Mouse (Mus musculus) thymus, adult 2 months (tissue): Measurements from ENCODE around the gene Strip2.

ENCODE experiments used
- CTCF ChIP-seq: fragments of 200-500 bp; IDR thresholded peaks from 2 replicates; pipeline ENCODE4 v1.5.1; 2012; ENCODE audit warnings: mild to moderate bottlenecking, control low read depth, low read length, moderate library complexity, borderline replicate concordance; ENCODE audit not compliant: control insufficient read depth, poor library complexity, insufficient read depth; ENCODE audit errors: extremely low read depth
- POLR2A ChIP-seq: fragments of 200-500 bp; IDR thresholded peaks from 2 replicates; pipeline ENCODE4 v1.6.1; 2012; ENCODE audit warnings: mild to moderate bottlenecking, low read length, control low read depth, moderate library complexity; ENCODE audit not compliant: control insufficient read depth, poor library complexity, insufficient read depth; ENCODE audit errors: extremely low read depth

GRCm38 (mm10) chr6:29985504-29985903, 68.7 kb downstream of the Strip2 start:
- TF ChIP-seq CTCF: no peak; the same call in 1 of the 2 replicates
- TF ChIP-seq POLR2A: no peak
